Mouse (Mus musculus) heart, embryonic 16.5 days (tissue): ENCODE results near the gene Pld2. TPM values are rescaled to one million over a fixed set of nuclear protein-coding genes. Genes with fewer than 3 reads are reported as not detected.
"Not testable (repeated sequence)": the region's sequence is repeated elsewhere in the genome, so short reads cannot be mapped to it uniquely, and the experiment has no call there.

Experiments used
- ATAC-seq: fragments of 200-750 bp; cut with Nextera tagmentation; replicated peaks from 2 replicates; pipeline ENCODE4 v1.8.0; 2017; ENCODE audit warnings: moderate number of reproducible peaks; ENCODE audit not compliant: insufficient read depth, low FRiP score; ENCODE audit errors: extremely low read depth
- H3K27ac ChIP-seq: fragments of 300-500 bp; sonication (generic); 2 replicates; pipeline ENCODE4 v1.5.1; 2014; ENCODE audit warnings: mild to moderate bottlenecking, low read length, control low read depth, moderate library complexity
- H3K27me3 ChIP-seq: fragments of 300-500 bp; sonication (generic); 2 replicates; pipeline ENCODE4 v1.6.1; 2014; ENCODE audit warnings: low read length, mixed read lengths; ENCODE audit not compliant: control insufficient read depth, insufficient read depth
- H3K36me3 ChIP-seq: fragments of 300-500 bp; sonication (generic); 2 replicates; pipeline ENCODE4 v1.6.1; 2014; ENCODE audit not compliant: control insufficient read depth, insufficient read depth
- H3K4me1 ChIP-seq: fragments of 300-500 bp; sonication (generic); 2 replicates; pipeline ENCODE4 v1.6.1; 2014; ENCODE audit warnings: low read length, mixed read lengths; ENCODE audit not compliant: control insufficient read depth, insufficient read depth
- H3K4me2 ChIP-seq: fragments of 300-500 bp; sonication (generic); 2 replicates; pipeline ENCODE4 v1.6.1; 2014; ENCODE audit warnings: low read depth, mild to moderate bottlenecking, control low read depth, low read length
- H3K4me3 ChIP-seq: fragments of 300-500 bp; sonication (generic); 2 replicates; pipeline ENCODE4 v1.5.1; 2014; ENCODE audit warnings: mild to moderate bottlenecking, control low read depth, low read length
- H3K9ac ChIP-seq: fragments of 300-500 bp; sonication (generic); 2 replicates; pipeline ENCODE4 v1.6.1; 2014; ENCODE audit warnings: low read length, control low read depth
- H3K9me3 ChIP-seq: fragments of 300-500 bp; sonication (generic); replicated peaks from 2 replicates; pipeline ENCODE4 v1.6.1; 2016; ENCODE audit warnings: low read length; ENCODE audit not compliant: control insufficient read depth
- WGBS: fragments of 180-500 bp; shearing (Covaris S2); extraction: QIAGEN DNeasy Blood & Tissue Kit; methylation state at CpG from one replicate; pipeline ENCODE4 v1.1.7; 2014; 5-methylcytosine and 5-hydroxymethylcytosine counted together
- polyA plus RNA-seq: library from polyadenylated mRNA; unstranded; fragments of >200 nt; fragmentation: Nextera tagmentation; extraction: Ambion mirVana; gene quantifications from 2 replicates; pipeline ENCODE4 v1.2.1, GENCODE M21; 2015

The Pld2 gene
- polyA plus RNA-seq, 1 experiment from 2014 or later = 9.1 TPM

DNA sequence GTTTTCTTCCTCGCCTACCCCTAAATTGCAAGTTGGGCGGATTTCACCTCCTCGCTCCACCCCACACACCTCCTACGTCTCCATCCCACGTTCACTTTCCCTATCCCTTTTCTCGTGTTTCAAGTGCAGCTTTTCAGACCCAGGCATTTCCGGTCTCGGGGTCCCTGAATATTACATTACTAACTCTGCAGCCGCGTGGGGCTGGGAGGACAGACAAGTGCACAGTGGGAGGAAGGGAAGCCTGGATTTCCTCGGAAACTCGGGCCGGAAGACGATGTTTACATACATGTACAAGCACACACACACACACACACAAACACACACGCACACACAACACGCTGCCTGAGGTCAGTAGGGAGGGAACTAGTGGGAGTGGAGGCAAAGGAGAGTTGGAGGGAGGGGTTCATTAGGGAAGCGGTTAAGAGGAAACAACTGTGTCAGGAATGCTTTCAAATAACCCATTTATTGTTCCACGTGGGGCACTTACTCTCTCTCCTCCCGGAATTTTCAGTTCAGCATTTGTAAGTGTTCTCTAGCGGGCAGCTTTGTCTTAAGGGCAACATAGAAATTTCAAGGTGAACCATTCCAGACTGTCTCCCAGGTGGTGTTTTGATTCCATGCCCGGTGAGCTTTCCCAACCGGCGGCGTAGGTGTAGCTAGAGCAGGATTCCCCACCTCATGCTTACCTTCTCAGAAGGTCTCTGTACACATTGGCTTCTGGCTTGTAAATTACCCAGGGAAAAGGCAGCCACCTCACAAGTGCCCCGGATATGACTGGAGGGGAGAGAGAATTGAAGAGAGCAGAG is 23.8 kb downstream of the Pld2 start:
- Histone ChIP-seq H3K4me3 (peak overlapping the region; percentile 94), H3K27me3 (no peaks in the 10 kb centered on the region), H3K4me2 (peak overlapping the region; percentile 94), H3K9ac (peak overlapping the region; percentile 96), H3K36me3 (no peaks in the 10 kb centered on the region), H3K9me3 (no peaks in the 10 kb centered on the region), H3K27ac (peak overlapping the region; percentile 88), H3K4me1 (peaks cover 29% of the 10 kb centered on the region)
- WGBS = 4% methylated on average over 25 of the region's 25 CpGs
- no peak for ATAC-seq

DNA sequence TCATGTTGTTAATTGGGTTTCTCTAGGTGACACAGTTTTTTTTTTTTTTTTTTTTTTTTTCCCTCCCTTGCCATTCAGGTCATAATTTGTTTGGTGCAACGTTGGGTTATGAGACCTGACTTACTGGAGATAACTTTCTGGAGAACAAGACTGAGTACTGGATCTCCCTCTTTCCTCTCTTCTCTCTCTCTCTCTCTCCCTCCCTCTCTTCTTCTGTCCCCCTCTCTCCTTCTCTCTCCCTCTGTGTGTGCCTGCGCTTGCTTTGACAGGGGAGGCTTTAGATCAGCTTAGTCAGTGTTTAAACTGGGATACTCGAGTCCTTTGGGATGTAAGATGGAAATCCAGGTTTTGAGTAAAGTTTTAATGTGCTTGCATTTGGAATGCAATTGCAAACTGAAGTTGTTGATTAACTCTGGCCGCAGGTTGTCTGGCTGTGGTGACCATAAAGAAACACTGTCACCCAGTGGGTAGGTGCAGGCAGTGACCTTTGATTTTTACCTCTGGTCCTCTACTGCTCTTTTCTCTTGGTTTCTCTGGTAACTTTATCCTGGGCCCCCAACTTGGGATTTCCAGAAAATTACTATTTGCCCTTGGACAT is 24.5 kb downstream of the Pld2 start:
- Histone ChIP-seq H3K4me2 (peak overlapping the region; percentile 94), H3K36me3 (no peaks in the 10 kb centered on the region), H3K4me1 (peaks cover 29% of the 10 kb centered on the region), H3K9ac (peak overlapping the region; percentile 96), H3K4me3 (peak overlapping the region; percentile 94), H3K27ac (peak overlapping the region; percentile 88), H3K27me3 (no peaks in the 10 kb centered on the region), H3K9me3 (no peaks in the 10 kb centered on the region)
- 43% methylated on average over 4 of the region's 4 CpGs for WGBS
- no peak for ATAC-seq

DNA sequence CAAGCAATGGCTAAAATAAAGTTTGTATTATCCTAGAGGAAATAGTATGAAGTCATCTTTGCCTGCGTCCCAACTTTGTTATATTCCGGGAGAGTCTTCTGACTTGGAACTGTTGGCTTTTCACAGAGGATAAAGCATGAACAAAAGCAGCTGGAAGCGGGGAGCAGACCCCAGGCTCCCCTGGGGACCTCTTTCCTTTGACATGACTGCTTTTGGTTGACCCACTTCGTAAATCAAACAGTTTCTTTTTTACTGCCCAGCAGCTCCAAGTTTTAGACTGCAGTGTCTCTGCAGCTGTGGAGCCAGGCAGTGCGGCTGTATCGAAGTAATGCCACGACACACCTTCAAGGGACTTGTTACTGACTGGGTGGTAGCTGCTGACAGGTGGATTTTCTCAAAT is 26.7 kb downstream of the Pld2 start:
- Histone ChIP-seq H3K27ac (no peak overlapping the region), H3K36me3 (no peaks in the 10 kb centered on the region), H3K27me3 (no peaks in the 10 kb centered on the region), H3K4me2 (no peak overlapping the region), H3K4me3 (no peak overlapping the region), H3K9me3 (no peaks in the 10 kb centered on the region), H3K4me1 (peaks cover 29% of the 10 kb centered on the region), H3K9ac (0 out of 2 replicates have a peak overlapping the region, but pooled peaks have one; percentile 28)
- 70% methylated on average over 7 of the region's 7 CpGs for WGBS
- ATAC-seq = no peak

DNA sequence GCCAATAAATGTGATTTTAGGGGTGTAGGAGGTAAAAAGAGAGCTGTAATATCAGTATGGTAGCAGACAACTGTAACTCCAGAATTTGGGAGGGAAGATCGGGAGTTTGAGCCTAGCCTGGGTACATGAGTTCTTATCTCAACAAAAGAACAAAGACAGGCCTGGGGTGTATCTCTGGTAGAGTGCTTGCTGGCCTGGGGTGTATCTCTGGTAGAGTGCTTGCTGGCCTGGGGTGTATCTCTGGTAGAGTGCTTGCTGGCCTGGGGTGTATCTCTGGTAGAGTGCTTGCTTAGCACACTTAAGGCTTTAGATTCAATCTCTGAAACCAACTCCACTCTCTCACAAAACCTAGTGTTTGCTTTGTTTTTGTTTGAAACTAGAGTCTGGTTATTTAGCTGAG is 30.8 kb downstream of the Pld2 start:
- H3K27me3 ChIP-seq, H3K4me2 ChIP-seq, H3K27ac ChIP-seq, ATAC-seq, H3K9me3 ChIP-seq, H3K4me3 ChIP-seq, H3K9ac ChIP-seq, H3K36me3 ChIP-seq: not testable (repeated sequence)
- H3K4me1 ChIP-seq = peaks cover 12% of the 10 kb centered on the region
- 64% methylated on average over 1 of the region's 1 CpGs for WGBS

DNA sequence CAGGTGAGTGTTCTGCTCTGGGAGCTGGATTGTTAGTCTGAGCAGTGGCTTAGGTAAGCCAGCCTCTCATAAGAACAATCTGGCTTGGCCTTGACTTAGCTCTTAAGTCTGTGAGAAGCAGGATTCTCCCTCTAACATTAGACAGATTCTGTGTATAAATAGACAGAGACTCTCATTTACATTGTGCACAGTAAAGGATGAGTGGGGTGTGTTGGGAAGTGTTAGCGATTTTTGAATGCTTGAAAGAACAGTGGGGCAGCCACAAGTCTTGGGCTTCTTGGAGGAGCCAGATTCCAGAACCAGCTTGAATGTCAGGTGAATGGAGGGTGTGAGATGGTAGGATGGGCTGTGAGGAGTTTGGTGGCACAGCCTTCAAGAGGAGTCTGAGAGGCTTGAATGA is 31.8 kb downstream of the Pld2 start:
- Histone ChIP-seq H3K36me3 (no peaks in the 10 kb centered on the region), H3K9ac (no peak overlapping the region), H3K4me2 (no peak overlapping the region), H3K4me1 (peaks cover 5% of the 10 kb centered on the region), H3K27ac (no peak overlapping the region), H3K4me3 (no peak overlapping the region), H3K27me3 (no peaks in the 10 kb centered on the region), H3K9me3 (no peaks in the 10 kb centered on the region)
- 80% methylated on average over 1 of the region's 1 CpGs for WGBS
- no peak for ATAC-seq

DNA sequence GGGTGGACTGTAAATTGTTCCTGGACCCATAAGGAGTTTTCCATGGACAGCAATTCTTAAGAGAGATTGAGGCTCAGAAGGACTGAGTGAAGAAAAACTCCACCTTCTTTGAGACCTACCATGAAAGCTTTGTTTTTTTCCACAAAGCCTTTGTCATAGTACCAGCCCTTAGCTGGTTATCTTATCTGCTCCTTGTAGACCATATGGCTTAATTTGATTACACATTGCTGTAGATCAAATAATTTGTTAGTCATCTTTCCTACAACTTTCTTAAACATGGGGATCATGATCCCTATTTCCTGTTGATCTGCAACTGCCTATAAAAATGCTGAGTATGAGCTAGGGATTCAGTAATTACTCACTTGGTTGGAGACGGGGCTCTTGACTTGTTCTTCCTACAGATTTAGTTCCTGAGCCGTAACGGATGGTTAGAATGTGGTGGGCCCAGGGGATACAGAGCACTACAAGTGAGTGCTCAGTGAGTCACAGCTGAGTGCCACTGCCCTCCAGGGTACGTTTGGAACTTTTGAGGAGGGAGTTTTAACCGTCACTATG is 32.6 kb downstream of the Pld2 start:
- Histone ChIP-seq H3K9me3 (no peaks in the 10 kb centered on the region), H3K27me3 (no peaks in the 10 kb centered on the region), H3K4me2 (no peak overlapping the region), H3K4me3 (no peak overlapping the region), H3K36me3 (no peaks in the 10 kb centered on the region), H3K4me1 (peaks cover 2% of the 10 kb centered on the region; the same call in 1 of the 2 replicates), H3K9ac (no peak overlapping the region), H3K27ac (no peak overlapping the region)
- no peak for ATAC-seq
- WGBS = 52% methylated on average over 5 of the region's 5 CpGs

DNA sequence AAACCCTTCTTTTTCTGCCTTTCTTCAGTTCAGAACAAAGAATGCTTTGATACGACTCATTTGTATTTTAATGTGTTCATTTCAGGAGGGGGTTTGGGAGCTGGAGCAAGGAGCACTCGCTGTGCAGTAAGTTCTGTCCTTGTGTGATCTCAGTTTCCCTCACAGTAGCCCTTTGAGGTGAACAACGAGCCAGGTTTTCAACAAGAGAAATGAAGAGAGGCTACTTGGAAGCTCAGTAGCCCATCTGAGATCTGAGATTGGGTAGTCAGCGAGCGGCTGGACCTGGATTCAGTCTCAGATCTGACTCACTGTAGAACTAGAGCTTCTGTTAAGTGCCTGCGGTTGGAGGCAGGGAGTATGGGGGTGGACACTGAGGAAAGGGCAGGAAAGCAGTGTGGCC is 34.0 kb downstream of the Pld2 start:
- WGBS = 82% methylated on average over 6 of the region's 6 CpGs
- Histone ChIP-seq H3K9me3 (no peaks in the 10 kb centered on the region), H3K4me2 (no peak overlapping the region), H3K27ac (no peak overlapping the region), H3K9ac (no peak overlapping the region), H3K36me3 (no peaks in the 10 kb centered on the region), H3K4me1 (peaks cover 5% of the 10 kb centered on the region; the same call in 1 of the 2 replicates), H3K27me3 (no peaks in the 10 kb centered on the region), H3K4me3 (no peak overlapping the region)
- ATAC-seq = no peak

DNA sequence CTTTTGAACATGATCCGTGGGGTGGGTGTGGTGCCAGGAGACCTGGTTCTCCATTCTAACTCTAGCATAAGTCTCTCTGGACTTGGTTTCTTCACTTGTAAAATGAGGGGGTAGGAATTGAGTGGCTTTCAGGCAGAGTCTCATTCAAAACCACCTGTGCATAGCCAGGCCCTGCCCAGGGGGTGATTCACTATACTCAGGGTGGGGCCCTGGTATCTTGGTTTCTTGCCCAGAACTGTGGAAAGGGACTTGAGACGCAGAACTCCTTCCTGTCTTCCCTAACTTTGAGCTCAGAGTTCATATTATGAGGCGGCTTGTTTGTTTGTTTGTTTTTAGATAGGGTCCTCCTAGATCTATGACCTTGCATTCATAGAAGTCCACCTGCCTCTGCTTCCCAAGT is 37.3 kb downstream of the Pld2 start:
- no peak for ATAC-seq
- 73% methylated on average over 3 of the region's 3 CpGs for WGBS
- Histone ChIP-seq H3K4me2 (no peak overlapping the region), H3K9me3 (no peaks in the 10 kb centered on the region), H3K27ac (no peak overlapping the region), H3K9ac (no peak overlapping the region), H3K4me1 (peaks cover 19% of the 10 kb centered on the region), H3K36me3 (no peaks in the 10 kb centered on the region), H3K4me3 (no peak overlapping the region), H3K27me3 (no peaks in the 10 kb centered on the region)

DNA sequence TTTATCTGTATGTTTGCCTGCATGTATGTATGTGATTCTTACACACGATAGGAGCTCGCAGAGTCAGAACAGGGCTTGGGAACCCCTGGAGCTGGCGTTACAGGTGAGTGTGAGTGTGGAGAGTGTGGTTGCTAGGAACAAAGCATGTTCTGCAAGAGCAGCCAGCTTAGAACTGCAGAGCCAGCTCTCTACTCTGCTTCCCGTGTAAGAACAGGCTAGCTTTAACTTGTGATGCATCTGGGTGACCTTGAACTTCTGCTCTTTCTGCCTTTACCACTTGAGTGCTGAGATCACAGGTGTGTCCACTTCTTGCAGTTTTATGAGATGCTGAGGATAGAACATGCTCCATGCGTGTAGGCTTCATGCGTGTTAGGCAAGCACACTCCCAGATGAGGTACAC is 39.1 kb downstream of the Pld2 start:
- peaks cover 29% of the 10 kb centered on the region for H3K4me1 ChIP-seq
- no peaks in the 10 kb centered on the region for H3K9me3 ChIP-seq
- H3K4me2 ChIP-seq = no peak overlapping the region
- H3K27ac ChIP-seq = no peak overlapping the region
- H3K27me3 ChIP-seq = no peaks in the 10 kb centered on the region
- H3K36me3 ChIP-seq = no peaks in the 10 kb centered on the region
- no peak overlapping the region for H3K4me3 ChIP-seq
- 87% methylated on average over 6 of the region's 6 CpGs for WGBS
- no peak overlapping the region for H3K9ac ChIP-seq
- ATAC-seq = no peak
